Mouse (Mus musculus) bone marrow, adult 2 months (tissue): ENCODE measurements at regions not wholly inside any gene's neighbourhood (a gene's known extent, or its start where the extent isn't known, plus 50 kb on each side); places are given as distances from the start of the nearest gene placed in this dataset.

Experiments
- H3K27ac ChIP-seq: fragments of 200-500 bp; 2 replicates; pipeline ENCODE4 v1.5.1; 2012; ENCODE audit warnings: low read depth, mild to moderate bottlenecking, control low read depth, inconsistent platforms, low read length; ENCODE audit not compliant: control insufficient read depth, poor library complexity, insufficient read depth
- H3K4me1 ChIP-seq: fragments of 200-500 bp; 2 replicates; pipeline ENCODE4 v1.6.1; 2011; ENCODE audit warnings: low read length; ENCODE audit not compliant: control insufficient read depth, insufficient read depth
- H3K4me3 ChIP-seq: fragments of 200-500 bp; replicated peaks from 2 replicates; pipeline ENCODE3; 2011; ENCODE audit warnings: mild to moderate bottlenecking, low read depth, low read length, control low read depth; ENCODE audit not compliant: control insufficient read depth
- CTCF ChIP-seq: fragments of 200-500 bp; IDR thresholded peaks from 2 replicates; pipeline ENCODE4 v1.5.1; 2011; ENCODE audit warnings: low read length, control low read depth; ENCODE audit not compliant: control insufficient read depth, insufficient read depth
- POLR2A ChIP-seq: fragments of 200-500 bp; IDR thresholded peaks from 2 replicates; pipeline ENCODE4 v1.6.1; 2011; ENCODE audit warnings: low read depth, mild to moderate bottlenecking, control low read depth, low read length, borderline replicate concordance; ENCODE audit not compliant: control insufficient read depth
- WGBS: fragments of 180-500 bp; shearing (Covaris S2); methylation state at CpG from one replicate; pipeline ENCODE4 v1.1.7; 2018; 5-methylcytosine and 5-hydroxymethylcytosine counted together

- TF ChIP-seq POLR2A: no peak
- no peak overlapping the region for H3K4me3 ChIP-seq
- H3K27ac ChIP-seq: no peak overlapping the region
- no peaks in the 10 kb centered on the region for H3K4me1 ChIP-seq
- 84% methylated on average over 4 of the region's 4 CpGs for WGBS
Measured at GRCm38 (mm10) chr10:119109207-119109606, 130.6 kb downstream of the Cand1 start.

GRCm38 (mm10) chr10:119107728-119108127 is 132.1 kb downstream of the Cand1 start:
- 72% methylated on average over 6 of the region's 6 CpGs for WGBS
- no peak overlapping the region for H3K27ac ChIP-seq
- H3K4me1 ChIP-seq: no peaks in the 10 kb centered on the region
- TF ChIP-seq POLR2A: no peak
- no peak for TF ChIP-seq CTCF
- no peak overlapping the region for H3K4me3 ChIP-seq

GRCm38 (mm10) chr10:119106105-119106504 is 133.8 kb downstream of the Cand1 start:
- Histone ChIP-seq H3K4me1 (no peaks in the 10 kb centered on the region), H3K4me3 (no peak overlapping the region), H3K27ac (no peak overlapping the region)
- TF ChIP-seq CTCF (no peak), POLR2A (no peak)
- WGBS: 82% methylated on average over 3 of the region's 3 CpGs

- Histone ChIP-seq H3K4me1 (no peaks in the 10 kb centered on the region), H3K27ac (no peak overlapping the region), H3K4me3 (no peak overlapping the region)
- TF ChIP-seq POLR2A (no peak), CTCF (no peak)
- 78% methylated on average over 7 of the region's 7 CpGs for WGBS
Measured at GRCm38 (mm10) chr10:119105279-119105881, 134.5 kb downstream of the Cand1 start.

- TF ChIP-seq CTCF (no peak), POLR2A (no peak)
- WGBS: 27% methylated on average over 7 of the region's 7 CpGs
- no peak overlapping the region for H3K27ac ChIP-seq
- H3K4me1 ChIP-seq: no peaks in the 10 kb centered on the region
- no peak overlapping the region for H3K4me3 ChIP-seq
Measured at GRCm38 (mm10) chr10:119100511-119100910, 139.3 kb downstream of the Cand1 start.

GRCm38 (mm10) chr10:119099092-119099792 is 140.6 kb downstream of the Cand1 start:
- TF ChIP-seq CTCF (no peak), POLR2A (no peak)
- no peaks in the 10 kb centered on the region for H3K4me1 ChIP-seq
- H3K27ac ChIP-seq: no peak overlapping the region
- 80% methylated on average over 10 of the region's 10 CpGs for WGBS
- H3K4me3 ChIP-seq: no peak overlapping the region

GRCm38 (mm10) chr10:119094166-119094565 is 145.7 kb downstream of the Cand1 start:
- WGBS: 87% methylated on average over 11 of the region's 11 CpGs
- H3K4me3 ChIP-seq: no peak overlapping the region
- TF ChIP-seq POLR2A (no peak), CTCF (no peak)
- H3K4me1 ChIP-seq: no peaks in the 10 kb centered on the region
- no peak overlapping the region for H3K27ac ChIP-seq

- Histone ChIP-seq H3K27ac (no peak overlapping the region), H3K4me3 (no peak overlapping the region), H3K4me1 (no peaks in the 10 kb centered on the region)
- WGBS: 85% methylated on average over 4 of the region's 4 CpGs
- TF ChIP-seq POLR2A: no peak
- no peak for TF ChIP-seq CTCF
Measured at GRCm38 (mm10) chr10:119087886-119088285, 152.0 kb downstream of the Cand1 start.

- Histone ChIP-seq H3K27ac (no peak overlapping the region), H3K4me1 (no peaks in the 10 kb centered on the region), H3K4me3 (no peak overlapping the region)
- TF ChIP-seq POLR2A (no peak), CTCF (no peak)
- WGBS: 46% methylated on average over 5 of the region's 5 CpGs
Measured at GRCm38 (mm10) chr10:119087071-119087665, 152.7 kb downstream of the Cand1 start.
